Mouse (Mus musculus) retina, postnatal 1 day (tissue): ENCODE measurements around the gene Atf2.
"Not testable (repeated sequence)": the region's sequence is repeated elsewhere in the genome, so short reads cannot be mapped to it uniquely, and the experiment has no call there.

Experiments used
- DNase-seq: peaks from one replicate; pipeline ENCODE4 v3.0.0-alpha.2; 2012

The Atf2 gene

GRCm38 (mm10) chr2:73892464-73893296, at the start of gene Atf2:
Gene Atf2, minus strand, starts transcription at chr2:73892639.
- peak; percentile 99 for DNase-seq

GRCm38 (mm10) chr2:73941281-73941680, 48.8 kb upstream of the Atf2 start:
- no peak for DNase-seq

GRCm38 (mm10) chr2:73940471-73940870, 48.0 kb upstream of the Atf2 start:
- DNase-seq = no peak

- DNase-seq = no peak
Observed at GRCm38 (mm10) chr2:73938896-73939295, 46.5 kb upstream of the Atf2 start.

- peak; percentile 28 for DNase-seq
Observed at GRCm38 (mm10) chr2:73932676-73933313, 40.4 kb upstream of the Atf2 start.

- DNase-seq = no peak
Observed at GRCm38 (mm10) chr2:73927711-73928110, 35.3 kb upstream of the Atf2 start.

- no peak for DNase-seq
Observed at GRCm38 (mm10) chr2:73925539-73925938, 33.1 kb upstream of the Atf2 start.

- DNase-seq = peak; percentile 82
Observed at GRCm38 (mm10) chr2:73925089-73925488, 32.6 kb upstream of the Atf2 start.

- DNase-seq = no peak
Observed at GRCm38 (mm10) chr2:73919642-73920041, 27.2 kb upstream of the Atf2 start.

- DNase-seq = no peak
Observed at GRCm38 (mm10) chr2:73912264-73912663, 19.8 kb upstream of the Atf2 start.

GRCm38 (mm10) chr2:73911175-73911700, 18.8 kb upstream of the Atf2 start, which contains the start of gene Atp5g3:
Gene Atp5g3, minus strand, starts transcription at chr2:73911326.
- DNase-seq = peak; percentile 96

- DNase-seq = peak; percentile 60
Observed at GRCm38 (mm10) chr2:73910571-73911174, 18.2 kb upstream of the Atf2 start.

- DNase-seq = no peak
Observed at GRCm38 (mm10) chr2:73909116-73909515, 16.7 kb upstream of the Atf2 start.

GRCm38 (mm10) chr2:73904679-73905078, 12.2 kb upstream of the Atf2 start:
- DNase-seq = not testable (repeated sequence)

GRCm38 (mm10) chr2:73903536-73903935, 11.1 kb upstream of the Atf2 start:
- DNase-seq = no peak

GRCm38 (mm10) chr2:73902328-73902727, 9.9 kb upstream of the Atf2 start:
- DNase-seq = not testable (repeated sequence)

- no peak for DNase-seq
Observed at GRCm38 (mm10) chr2:73901169-73901568, 8.7 kb upstream of the Atf2 start.

GRCm38 (mm10) chr2:73900364-73900763, 7.9 kb upstream of the Atf2 start:
- no peak for DNase-seq

- DNase-seq = not testable (repeated sequence)
Observed at GRCm38 (mm10) chr2:73896919-73897318, 4.5 kb upstream of the Atf2 start.

GRCm38 (mm10) chr2:73893473-73894270, 1.2 kb upstream of the Atf2 start:
- peak; percentile 10 for DNase-seq

GRCm38 (mm10) chr2:73891701-73892463, 557 bp downstream of the Atf2 start:
- DNase-seq = no peak

- no peak for DNase-seq
Observed at GRCm38 (mm10) chr2:73885997-73886396, 6.4 kb downstream of the Atf2 start.
